Mouse (Mus musculus) bone marrow macrophage, adult 2 months (primary cell): ENCODE measurements at regions not wholly inside any gene's neighbourhood (a gene's known extent, or its start where the extent isn't known, plus 50 kb on each side); places are given as distances from the start of the nearest gene placed in this dataset.

Experiments used
- CTCF ChIP-seq: IDR thresholded peaks from 2 replicates; pipeline ENCODE4 v1.5.1; 2012; ENCODE audit warnings: low read depth, mild to moderate bottlenecking, low read length, moderate library complexity
- POLR2A ChIP-seq: IDR thresholded peaks from 2 replicates; pipeline ENCODE4 v1.6.1; 2012; ENCODE audit warnings: mild to moderate bottlenecking, low read depth, low read length, borderline replicate concordance

DNA sequence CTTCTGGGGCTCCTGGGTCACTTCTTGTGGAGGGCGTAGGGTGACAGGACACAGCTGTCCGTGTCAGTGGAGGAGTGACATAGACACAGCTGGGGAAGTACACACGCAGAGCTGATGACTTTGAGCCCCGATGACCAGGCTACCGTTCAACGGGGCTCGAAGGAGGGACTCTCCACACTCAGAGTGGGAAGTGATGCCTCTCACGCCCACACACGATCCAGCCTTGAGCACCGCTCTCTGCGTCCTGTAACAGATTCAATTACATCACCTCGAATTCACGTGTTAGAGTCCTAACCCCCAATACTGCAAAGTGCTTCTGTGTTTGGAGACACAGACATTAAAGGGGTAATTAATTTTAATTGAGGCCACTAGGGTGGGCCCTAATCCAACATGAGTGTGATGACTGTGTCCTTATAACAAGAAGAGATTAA, 101.4 kb upstream of the Sdk2 start:
- TF ChIP-seq CTCF (no peak), POLR2A (no peak)
